Mouse (Mus musculus): ENCODE results near the gene Ccpg1os. TPM values are rescaled to one million over a fixed set of nuclear protein-coding genes. Genes with fewer than 3 reads are reported as not detected.
A peak's percentile ranks its signal among the peaks of the same experiment; 100 is the strongest.

Ccpg1os gene
- polyA plus RNA-seq, 1 experiment from 2014 or later = 19.1 TPM

DNA sequence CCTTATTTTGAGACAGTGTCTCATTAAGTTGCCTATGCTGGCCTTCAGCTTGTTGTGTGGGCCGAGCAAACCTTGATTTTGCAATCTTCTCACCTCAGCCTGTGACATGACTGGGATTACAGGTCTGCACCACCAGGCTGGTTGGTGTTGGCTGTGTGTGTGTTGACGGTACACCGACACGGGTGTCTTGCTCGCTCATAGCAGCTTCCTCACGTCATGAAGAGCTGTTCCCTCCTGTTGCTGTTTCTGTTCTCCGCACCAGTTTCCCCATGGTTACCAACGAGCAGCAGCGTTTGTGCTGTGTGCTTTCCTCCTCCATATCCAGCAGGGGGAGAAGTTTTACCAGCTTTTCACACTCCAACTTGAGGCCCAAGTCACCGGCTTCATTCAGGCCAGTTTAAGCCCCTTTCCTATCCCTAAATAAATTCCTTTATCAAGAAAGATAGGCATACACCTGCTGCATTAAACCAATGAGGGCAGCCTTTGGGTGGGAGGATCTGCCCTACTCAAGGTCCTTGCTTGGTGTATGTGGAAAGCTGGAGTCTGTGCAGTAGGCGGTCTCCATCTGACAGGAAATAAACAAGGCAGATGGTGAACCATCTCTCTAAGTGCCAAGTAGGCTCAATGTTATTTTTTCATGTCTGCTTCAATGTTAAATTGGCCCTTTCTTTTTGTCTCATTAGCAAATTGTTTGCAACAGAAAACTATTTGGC is 16.7 kb downstream of the Ccpg1os start:
- H3K27me3 ChIP-seq (replicated peaks; ENCODE audit: control insufficient read depth, insufficient read depth, low read length) = no peaks in the 10 kb centered on the region
- no peak overlapping the region for H3K9ac ChIP-seq (replicated peaks; ENCODE audit: low read depth, low read length)
- peak overlapping the region; percentile 17; the same call in 1 of the 2 replicates for H3K4me2 ChIP-seq (ENCODE audit: low read length)
- H3K4me1 ChIP-seq (replicated peaks; ENCODE audit: control insufficient read depth, insufficient read depth, low read length) = peaks cover 11% of the 10 kb centered on the region
- WGBS = 21% methylated on average over 11 of the region's 11 CpGs
- no peaks in the 10 kb centered on the region for H3K9me3 ChIP-seq (ENCODE audit: control insufficient read depth, low read length)
- no peaks in the 10 kb centered on the region for H3K36me3 ChIP-seq (ENCODE audit: control insufficient read depth, insufficient read depth)
- peak overlapping the region; percentile 85 for H3K27ac ChIP-seq (ENCODE audit: low read length)
- H3K4me3 ChIP-seq (replicated peaks; ENCODE audit: low read length) = no peak overlapping the region
- peak; percentile 92 for ATAC-seq

GRCm38 (mm10) chr9:72961959-72962358 is 23.2 kb downstream of the Ccpg1os start:
- H3K4me1 ChIP-seq (replicated peaks; ENCODE audit: control insufficient read depth, insufficient read depth, low read length) = peaks cover 8% of the 10 kb centered on the region
- no peak overlapping the region for H3K27ac ChIP-seq (ENCODE audit: low read length)
- H3K4me2 ChIP-seq (ENCODE audit: low read length) = no peak overlapping the region
- WGBS = 78% methylated on average over 15 of the region's 15 CpGs
- no peaks in the 10 kb centered on the region for H3K36me3 ChIP-seq (ENCODE audit: control insufficient read depth, insufficient read depth)
- H3K9me3 ChIP-seq (ENCODE audit: control insufficient read depth, low read length) = no peaks in the 10 kb centered on the region
- H3K27me3 ChIP-seq (replicated peaks; ENCODE audit: control insufficient read depth, insufficient read depth, low read length) = no peaks in the 10 kb centered on the region
- H3K4me3 ChIP-seq (replicated peaks; ENCODE audit: low read length) = no peak overlapping the region
- ATAC-seq = no peak
- no peak overlapping the region for H3K9ac ChIP-seq (replicated peaks; ENCODE audit: low read depth, low read length)

- Histone ChIP-seq H3K27ac (ENCODE audit: low read length) (no peak overlapping the region), H3K36me3 (ENCODE audit: control insufficient read depth, insufficient read depth) (no peaks in the 10 kb centered on the region), H3K4me3 (replicated peaks; ENCODE audit: low read length) (no peak overlapping the region), H3K27me3 (replicated peaks; ENCODE audit: control insufficient read depth, insufficient read depth, low read length) (no peaks in the 10 kb centered on the region), H3K4me1 (replicated peaks; ENCODE audit: control insufficient read depth, insufficient read depth, low read length) (peaks cover 8% of the 10 kb centered on the region), H3K9ac (replicated peaks; ENCODE audit: low read depth, low read length) (no peak overlapping the region), H3K9me3 (ENCODE audit: control insufficient read depth, low read length) (no peaks in the 10 kb centered on the region), H3K4me2 (ENCODE audit: low read length) (no peak overlapping the region)
- no peak for ATAC-seq
- WGBS = 76% methylated on average over 8 of the region's 8 CpGs
Measured at GRCm38 (mm10) chr9:72961346-72961745, 23.8 kb downstream of the Ccpg1os start.

DNA sequence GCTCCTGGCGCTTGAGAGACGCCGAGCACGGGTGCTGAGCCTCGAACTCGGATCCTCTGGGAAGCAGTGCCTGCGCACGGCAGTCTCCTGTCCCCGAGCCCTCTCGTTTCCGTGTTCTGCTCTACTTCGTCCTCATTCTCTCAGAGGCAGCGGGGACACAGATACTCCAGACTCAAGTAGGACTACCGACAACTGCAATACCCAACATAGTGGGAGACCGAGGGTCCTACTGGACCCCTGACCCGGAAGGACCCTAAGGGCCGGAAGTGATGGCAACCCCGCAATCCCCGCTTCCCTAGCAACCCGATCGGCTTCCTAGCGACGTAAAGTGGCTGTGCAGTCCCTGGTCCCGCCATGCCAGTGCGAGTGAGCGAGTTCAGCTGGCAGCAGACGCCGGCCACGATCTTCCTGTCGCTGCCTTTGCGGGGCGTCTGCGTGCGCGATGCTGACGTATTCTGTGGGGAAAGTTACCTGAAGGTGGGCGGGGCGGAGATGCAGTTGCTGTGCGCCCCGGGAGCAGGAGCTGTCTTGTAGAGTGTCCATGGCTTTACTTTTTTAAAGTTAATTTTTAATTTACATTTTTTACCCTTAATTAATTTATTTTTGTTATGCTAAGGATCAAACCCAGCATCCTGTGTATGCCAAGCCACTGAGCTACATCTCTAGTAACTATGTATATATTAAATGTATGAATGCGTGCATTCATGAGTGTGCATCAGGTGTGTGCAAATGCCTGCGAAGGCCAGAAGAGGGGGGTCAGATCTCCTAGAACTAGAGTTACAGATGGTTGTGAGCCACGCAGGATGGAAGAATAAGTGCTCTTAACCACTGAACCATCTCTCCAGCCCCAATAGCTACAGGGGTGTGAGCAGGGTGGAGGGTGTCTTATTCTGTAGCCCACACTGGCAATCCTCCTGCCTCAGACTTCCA is 26.4 kb downstream of the Ccpg1os start, which contains the start of the genes Dyx1c1 and Gm44503:
Gene Dyx1c1, plus strand, starts transcription at position 265 of the 930 bp plus-strand sequence.
Gene Gm44503, plus strand, starts transcription at position 332 of the 930 bp plus-strand sequence.
- Histone ChIP-seq H3K4me2 (ENCODE audit: low read length) (peak within 1 kb of the TSS; percentile 80), H3K27ac (ENCODE audit: low read length) (peak within 1 kb of the TSS; percentile 50), H3K4me3 (replicated peaks; ENCODE audit: low read length) (peak within 1 kb of the TSS; percentile 82), H3K4me1 (replicated peaks; ENCODE audit: control insufficient read depth, insufficient read depth, low read length) (peaks cover 8% of the 10 kb centered on the region), H3K27me3 (replicated peaks; ENCODE audit: control insufficient read depth, insufficient read depth, low read length) (no peaks in the 10 kb centered on the region), H3K9me3 (ENCODE audit: control insufficient read depth, low read length) (no peaks in the 10 kb centered on the region), H3K36me3 (ENCODE audit: control insufficient read depth, insufficient read depth) (no peaks in the 10 kb centered on the region), H3K9ac (replicated peaks; ENCODE audit: low read depth, low read length) (peak within 1 kb of the TSS; percentile 67)
- WGBS = 2% methylated on average over 43 of the region's 43 CpGs
- ATAC-seq = peak; percentile 96

- no peaks in the 10 kb centered on the region for H3K9me3 ChIP-seq (ENCODE audit: control insufficient read depth, low read length)
- no peak overlapping the region for H3K9ac ChIP-seq (replicated peaks; ENCODE audit: low read depth, low read length)
- H3K36me3 ChIP-seq (ENCODE audit: control insufficient read depth, insufficient read depth) = no peaks in the 10 kb centered on the region
- no peak overlapping the region for H3K4me2 ChIP-seq (ENCODE audit: low read length)
- H3K27me3 ChIP-seq (replicated peaks; ENCODE audit: control insufficient read depth, insufficient read depth, low read length) = no peaks in the 10 kb centered on the region
- 24% methylated on average over 1 of the region's 1 CpGs for WGBS
- no peak overlapping the region for H3K4me3 ChIP-seq (replicated peaks; ENCODE audit: low read length)
- no peak overlapping the region for H3K27ac ChIP-seq (ENCODE audit: low read length)
- H3K4me1 ChIP-seq (replicated peaks; ENCODE audit: control insufficient read depth, insufficient read depth, low read length) = peaks cover 8% of the 10 kb centered on the region
- no peak for ATAC-seq
Measured at GRCm38 (mm10) chr9:72955546-72955945, 29.6 kb downstream of the Ccpg1os start.

DNA sequence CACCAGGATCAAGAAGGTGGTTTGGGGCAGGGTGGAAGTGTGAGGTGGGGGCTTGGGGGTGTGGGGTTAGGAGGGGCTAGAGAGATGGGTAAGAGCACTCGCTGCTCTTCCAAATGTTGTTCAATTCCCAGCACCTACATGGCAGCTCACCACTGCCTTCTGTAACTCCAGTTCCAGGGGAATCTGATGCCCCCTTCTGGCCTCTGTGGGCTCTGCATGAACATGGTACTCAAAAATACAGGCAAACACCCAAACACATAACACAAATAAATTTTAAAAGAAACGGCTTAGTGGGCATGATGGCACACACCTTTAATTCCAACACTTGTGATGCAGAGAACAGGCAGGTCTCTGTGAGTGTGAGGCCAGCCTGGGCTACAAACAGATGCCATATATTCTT is 30.4 kb downstream of the Ccpg1os start:
- no peaks in the 10 kb centered on the region for H3K36me3 ChIP-seq (ENCODE audit: control insufficient read depth, insufficient read depth)
- peaks cover 8% of the 10 kb centered on the region for H3K4me1 ChIP-seq (replicated peaks; ENCODE audit: control insufficient read depth, insufficient read depth, low read length)
- H3K4me3 ChIP-seq (replicated peaks; ENCODE audit: low read length) = no peak overlapping the region
- WGBS = 53% methylated on average over 2 of the region's 2 CpGs
- no peak overlapping the region for H3K4me2 ChIP-seq (ENCODE audit: low read length)
- H3K9me3 ChIP-seq (ENCODE audit: control insufficient read depth, low read length) = no peaks in the 10 kb centered on the region
- no peak overlapping the region for H3K9ac ChIP-seq (replicated peaks; ENCODE audit: low read depth, low read length)
- no peaks in the 10 kb centered on the region for H3K27me3 ChIP-seq (replicated peaks; ENCODE audit: control insufficient read depth, insufficient read depth, low read length)
- no peak for ATAC-seq
- no peak overlapping the region for H3K27ac ChIP-seq (ENCODE audit: low read length)

DNA sequence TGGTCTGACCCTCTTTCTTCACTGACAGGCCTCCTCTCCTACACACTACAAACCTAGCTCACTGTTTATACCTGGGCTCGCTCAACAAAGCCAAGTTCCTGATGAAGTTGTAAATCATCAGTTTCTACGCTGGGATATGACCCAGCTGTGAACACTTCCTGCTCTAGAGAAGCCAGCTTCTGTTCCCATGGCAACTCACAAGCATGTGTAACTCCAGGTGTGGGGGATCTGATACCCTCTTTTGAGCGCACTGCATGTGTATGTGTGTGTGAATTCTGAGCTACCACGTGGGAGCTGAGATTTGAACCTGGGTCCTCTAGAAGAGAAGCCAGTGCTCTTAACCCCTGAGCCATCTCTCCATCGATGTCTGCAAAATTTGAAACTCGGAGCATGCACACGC is 35.6 kb downstream of the Ccpg1os start:
- no peak overlapping the region for H3K4me3 ChIP-seq (replicated peaks; ENCODE audit: low read length)
- 0 out of 2 replicates have a peak overlapping the region, but pooled peaks have one; percentile 14 for H3K27ac ChIP-seq (ENCODE audit: low read length)
- H3K4me1 ChIP-seq (replicated peaks; ENCODE audit: control insufficient read depth, insufficient read depth, low read length) = no peaks in the 10 kb centered on the region
- no peak overlapping the region for H3K4me2 ChIP-seq (ENCODE audit: low read length)
- no peak overlapping the region for H3K9ac ChIP-seq (replicated peaks; ENCODE audit: low read depth, low read length)
- no peak for ATAC-seq
- H3K36me3 ChIP-seq (ENCODE audit: control insufficient read depth, insufficient read depth) = peaks cover 22% of the 10 kb centered on the region
- no peaks in the 10 kb centered on the region for H3K27me3 ChIP-seq (replicated peaks; ENCODE audit: control insufficient read depth, insufficient read depth, low read length)
- peaks cover 3% of the 10 kb centered on the region for H3K9me3 ChIP-seq (ENCODE audit: control insufficient read depth, low read length)
- 78% methylated on average over 7 of the region's 7 CpGs for WGBS

DNA sequence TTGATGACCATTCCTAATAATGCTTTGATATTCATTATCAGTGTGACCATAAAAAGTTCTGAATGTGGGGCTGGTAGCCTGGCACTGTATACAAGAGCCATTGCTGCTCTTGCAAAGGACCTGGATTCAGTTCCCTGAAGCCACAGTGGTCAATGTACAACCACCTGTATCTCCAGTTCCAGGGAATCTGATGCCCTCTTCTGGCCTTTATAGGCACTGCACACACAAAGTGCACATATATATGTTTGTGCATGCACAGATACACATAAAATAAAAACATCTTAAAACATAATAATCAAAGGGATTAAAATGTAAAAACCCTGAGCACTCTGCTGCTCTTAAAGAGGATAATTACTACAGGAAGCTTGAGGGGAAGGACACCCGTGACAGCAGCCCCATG is 38.2 kb downstream of the Ccpg1os start:
- H3K27me3 ChIP-seq (replicated peaks; ENCODE audit: control insufficient read depth, insufficient read depth, low read length) = no peaks in the 10 kb centered on the region
- no peaks in the 10 kb centered on the region for H3K4me1 ChIP-seq (replicated peaks; ENCODE audit: control insufficient read depth, insufficient read depth, low read length)
- 92% methylated on average over 1 of the region's 1 CpGs for WGBS
- H3K36me3 ChIP-seq (ENCODE audit: control insufficient read depth, insufficient read depth) = peaks cover 22% of the 10 kb centered on the region
- no peak overlapping the region for H3K4me3 ChIP-seq (replicated peaks; ENCODE audit: low read length)
- H3K4me2 ChIP-seq (ENCODE audit: low read length) = no peak overlapping the region
- H3K9me3 ChIP-seq (ENCODE audit: control insufficient read depth, low read length) = peaks cover 3% of the 10 kb centered on the region
- ATAC-seq = no peak
- H3K9ac ChIP-seq (replicated peaks; ENCODE audit: low read depth, low read length) = no peak overlapping the region
- H3K27ac ChIP-seq (ENCODE audit: low read length) = no peak overlapping the region

DNA sequence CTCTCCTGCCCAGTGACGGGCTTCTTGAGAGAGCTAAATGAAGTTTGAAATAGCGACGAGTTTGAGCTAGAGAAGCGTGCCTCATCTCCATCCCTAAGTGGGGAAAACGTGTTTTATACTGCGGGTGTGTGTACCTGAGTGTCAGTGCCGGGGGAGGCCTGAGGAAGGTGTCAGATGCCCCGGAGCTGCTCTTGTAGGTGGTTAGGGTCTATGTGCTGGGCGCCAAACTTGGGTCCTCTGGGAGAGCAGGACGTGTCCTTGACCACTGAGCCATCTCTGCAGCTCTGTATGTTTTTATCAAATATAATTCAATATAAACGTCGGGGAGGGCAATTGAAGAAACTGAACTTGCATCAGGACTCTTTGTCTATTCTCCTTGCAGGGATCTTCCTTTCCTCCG is 40.9 kb downstream of the Ccpg1os start:
- no peak overlapping the region for H3K27ac ChIP-seq (ENCODE audit: low read length)
- H3K9ac ChIP-seq (replicated peaks; ENCODE audit: low read depth, low read length) = no peak overlapping the region
- H3K4me1 ChIP-seq (replicated peaks; ENCODE audit: control insufficient read depth, insufficient read depth, low read length) = no peaks in the 10 kb centered on the region
- peaks cover 3% of the 10 kb centered on the region for H3K9me3 ChIP-seq (ENCODE audit: control insufficient read depth, low read length)
- no peak overlapping the region for H3K4me2 ChIP-seq (ENCODE audit: low read length)
- no peaks in the 10 kb centered on the region for H3K27me3 ChIP-seq (replicated peaks; ENCODE audit: control insufficient read depth, insufficient read depth, low read length)
- peaks cover 22% of the 10 kb centered on the region for H3K36me3 ChIP-seq (ENCODE audit: control insufficient read depth, insufficient read depth)
- WGBS = 94% methylated on average over 13 of the region's 13 CpGs
- H3K4me3 ChIP-seq (replicated peaks; ENCODE audit: low read length) = no peak overlapping the region
- ATAC-seq = no peak

Measured in forebrain, embryonic 16.5 days (tissue).